Mouse (Mus musculus): Measurements from ENCODE around the gene Adgrb3. TPM values are rescaled to one million over a fixed set of nuclear protein-coding genes. Genes with fewer than 3 reads are reported as not detected.
"Not testable (repeated sequence)": the region's sequence is repeated elsewhere in the genome, so short reads cannot be mapped to it uniquely, and the experiment has no call there.

Adgrb3 gene
- total RNA-seq, 2 experiments from 2014 or later: 106 to 113 TPM

- no peak for DNase-seq
These were observed 722.8 kb downstream of the Adgrb3 start for GRCm38 (mm10) chr1:25106679-25107078.

GRCm38 (mm10) chr1:25105367-25105766, 724.1 kb downstream of the Adgrb3 start:
- peak; percentile 78 for DNase-seq

DNA sequence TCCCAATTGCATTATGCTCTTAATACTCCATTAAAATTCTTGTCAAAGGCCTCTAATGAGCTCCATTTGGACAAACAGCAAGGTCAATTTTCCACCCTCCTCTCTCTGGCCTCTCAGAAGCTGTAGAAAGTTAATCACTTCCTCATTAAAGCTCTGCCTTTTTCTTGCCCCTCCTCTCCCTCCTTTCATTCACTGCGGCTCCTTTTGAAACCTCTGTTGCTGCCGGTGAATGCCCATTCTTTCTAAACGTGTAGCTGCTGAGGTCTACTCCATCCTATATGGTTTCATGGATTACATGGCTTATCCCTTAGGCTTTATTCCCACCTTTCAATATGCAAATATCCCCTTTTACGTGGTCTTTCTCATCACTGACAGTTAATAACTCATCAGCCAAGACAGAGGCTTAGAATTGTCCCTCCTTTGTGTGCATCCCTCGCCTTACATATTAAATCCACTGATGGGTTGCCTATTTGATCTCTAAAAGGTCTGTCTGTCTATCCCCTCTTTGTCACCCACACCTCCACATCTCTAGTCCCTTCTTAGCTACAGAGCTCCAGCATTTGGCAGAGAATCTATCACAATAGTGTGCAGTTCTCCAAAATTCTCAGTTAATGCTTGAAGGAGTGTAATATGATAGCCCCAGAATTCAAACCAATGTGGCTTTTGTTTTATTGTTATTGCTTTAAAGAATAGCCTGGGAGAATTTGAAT, 741.3 kb downstream of the Adgrb3 start:
- DNase-seq: no peak

DNA sequence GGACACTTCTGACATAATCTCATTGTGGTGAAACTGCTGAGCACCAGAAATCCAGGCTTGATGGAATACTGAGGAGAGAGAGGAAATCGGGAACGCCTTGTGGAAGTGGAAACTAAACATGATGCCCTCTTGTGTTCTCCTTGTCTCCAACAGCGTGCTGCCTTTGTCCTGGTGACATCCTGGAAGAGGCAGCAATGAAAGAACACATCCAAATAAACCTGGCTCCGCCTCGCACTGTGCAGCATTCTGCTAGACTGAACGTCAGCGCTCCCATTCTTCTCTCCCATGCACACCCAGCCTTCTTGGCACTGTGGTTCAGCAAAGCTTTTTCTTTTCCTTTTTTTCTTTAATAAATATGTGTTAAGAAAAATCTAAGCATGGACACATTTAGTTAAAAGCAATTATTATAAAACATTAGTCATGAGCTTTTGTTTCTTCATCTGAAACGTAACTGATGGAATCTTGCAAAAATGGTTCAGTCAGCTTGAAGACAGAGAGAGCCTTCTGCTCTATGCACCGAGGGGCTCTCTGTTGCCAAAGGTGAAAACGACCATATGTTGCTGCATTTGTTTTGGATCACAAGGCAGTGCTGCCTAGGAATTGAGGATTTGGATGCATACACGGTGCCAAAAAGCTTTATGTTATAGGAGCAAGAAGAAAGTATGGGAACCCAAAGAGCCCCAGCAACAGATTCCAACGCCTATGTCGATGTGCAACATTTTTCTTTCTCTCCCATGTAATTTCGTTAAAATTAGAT, 743.7 kb downstream of the Adgrb3 start:
- peak; percentile 22 to 47 for DNase-seq

DNA sequence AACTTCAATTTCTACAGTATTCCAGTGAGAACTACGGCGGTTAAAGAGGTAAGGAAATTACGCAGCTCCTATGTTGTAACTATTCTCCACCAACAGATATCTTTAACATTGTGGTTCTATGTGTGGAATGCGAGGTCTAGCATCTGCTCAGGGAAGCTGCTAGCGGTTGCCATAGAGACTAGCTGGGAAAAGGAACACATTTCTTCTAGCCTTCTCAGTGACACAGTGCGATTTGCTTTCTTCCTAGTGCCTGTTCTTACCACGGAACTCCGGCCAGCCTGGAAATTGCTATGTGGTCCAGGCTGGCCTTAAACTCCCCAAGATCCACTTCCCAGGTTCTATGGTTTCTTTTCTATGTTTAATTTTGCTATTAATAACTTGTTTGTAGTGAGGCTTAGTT, 747.1 kb downstream of the Adgrb3 start:
- peak; percentile 28 to 31 for DNase-seq

GRCm38 (mm10) chr1:25081265-25081849, 748.1 kb downstream of the Adgrb3 start:
- no peak for DNase-seq

DNA sequence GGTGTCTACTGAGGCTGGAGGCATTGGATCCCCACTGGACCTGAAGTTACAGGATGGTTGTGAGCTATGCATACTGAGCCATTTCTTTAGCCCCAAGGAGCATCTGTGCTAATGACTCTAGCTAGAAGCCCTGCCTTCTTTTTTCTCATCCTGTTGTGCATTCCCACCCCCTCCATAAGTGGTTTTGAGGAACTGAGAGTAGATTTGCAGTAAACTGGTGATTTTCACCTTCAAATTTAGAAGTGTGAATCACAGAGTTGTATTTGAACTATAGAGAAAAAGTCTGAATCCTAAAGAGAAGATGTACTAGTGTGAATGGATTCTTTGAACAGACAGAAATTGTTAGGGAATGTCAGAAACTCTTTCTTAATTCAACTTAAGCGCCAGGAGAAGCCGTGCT, 750.1 kb downstream of the Adgrb3 start:
- DNase-seq: no peak

- DNase-seq: no peak
These were observed 753.6 kb downstream of the Adgrb3 start for GRCm38 (mm10) chr1:25075952-25076351.

GRCm38 (mm10) chr1:25063964-25064363, 765.5 kb downstream of the Adgrb3 start:
- no peak for DNase-seq

DNA sequence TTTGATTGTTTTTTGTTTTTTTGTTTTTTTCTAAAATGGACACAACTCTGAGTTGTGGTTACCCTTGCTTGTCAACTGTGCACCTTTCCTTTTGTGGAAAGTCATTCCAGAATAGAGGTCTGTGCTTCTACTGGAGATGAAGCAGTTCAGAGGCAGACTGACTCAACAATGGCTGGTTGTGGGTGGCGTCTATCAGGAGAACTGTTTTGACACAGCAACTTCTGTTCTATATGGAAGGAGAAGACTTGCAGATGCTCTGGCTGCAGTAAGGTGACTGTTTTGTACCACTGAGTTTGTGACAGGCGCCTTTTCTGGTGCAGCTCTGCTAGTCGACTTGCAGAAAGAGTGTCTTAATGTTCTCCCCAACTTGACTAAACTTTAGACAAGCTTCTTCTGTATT, 768.6 kb downstream of the Adgrb3 start:
- DNase-seq: no peak

DNA sequence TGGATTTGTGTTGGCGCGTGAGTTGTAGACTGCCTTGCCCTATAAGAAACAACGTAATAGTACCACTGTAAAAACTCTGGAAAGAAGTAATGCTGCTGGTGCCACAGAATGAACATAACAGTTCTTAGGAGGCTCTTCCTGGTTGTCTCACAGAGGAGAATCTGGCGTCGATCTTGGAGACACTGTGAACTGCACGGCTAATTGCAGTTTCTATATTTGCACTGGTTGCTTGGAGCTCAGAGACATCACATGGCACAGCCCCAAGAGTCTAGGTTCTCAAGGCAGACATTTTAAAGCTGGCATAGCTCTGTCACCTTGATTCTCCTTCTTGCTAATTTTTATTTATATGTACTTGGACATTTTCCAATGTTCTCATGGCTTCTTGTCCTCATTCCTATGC, 769.3 kb downstream of the Adgrb3 start:
- no peak for DNase-seq

GRCm38 (mm10) chr1:25057656-25058055, 771.9 kb downstream of the Adgrb3 start:
- DNase-seq: no peak

DNA sequence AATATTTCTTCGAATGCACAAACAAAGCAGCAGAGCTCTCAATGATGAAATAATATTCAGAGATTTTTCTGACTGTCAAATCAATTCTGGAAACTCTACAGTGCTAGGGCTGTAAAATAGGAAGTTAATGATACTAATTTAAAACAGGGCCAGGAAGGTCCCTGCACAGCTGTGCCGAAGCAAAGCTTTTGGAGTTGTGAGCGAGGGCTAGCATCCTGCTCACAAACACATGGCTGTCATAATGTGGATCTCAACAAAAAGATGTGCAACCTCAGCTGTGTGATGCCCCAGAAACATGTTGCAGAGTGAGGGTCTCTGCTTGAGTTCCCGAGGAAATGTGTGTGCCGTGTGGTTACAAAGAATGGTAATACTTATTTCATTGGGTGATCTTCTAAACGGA, 772.3 kb downstream of the Adgrb3 start:
- no peak for DNase-seq

GRCm38 (mm10) chr1:25042091-25042490, 787.4 kb downstream of the Adgrb3 start:
- no peak for DNase-seq

- DNase-seq: no peak
These were observed 795.3 kb downstream of the Adgrb3 start for GRCm38 (mm10) chr1:25034161-25034560.

- peak; percentile 27 to 40 for DNase-seq
These were observed 796.1 kb downstream of the Adgrb3 start for GRCm38 (mm10) chr1:25033155-25034095.

DNA sequence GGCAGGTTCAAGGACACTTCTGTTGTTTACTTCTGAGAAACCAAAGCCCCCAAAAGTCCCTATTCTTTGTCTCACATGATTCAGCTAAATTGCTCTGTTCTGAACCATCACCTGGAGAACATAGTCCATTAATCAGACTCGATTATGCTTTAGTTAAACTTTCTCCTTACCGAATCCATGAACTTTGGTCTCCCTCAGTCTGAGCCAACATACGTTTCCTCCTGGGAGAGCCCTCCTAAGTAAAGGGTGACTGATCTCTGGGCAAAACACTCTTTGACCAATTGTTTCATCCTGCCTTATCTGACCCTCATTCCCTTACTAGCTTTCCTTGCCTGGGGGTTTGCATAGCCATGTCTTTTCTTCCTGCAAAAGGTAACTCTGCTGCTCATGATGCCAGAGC, 806.4 kb downstream of the Adgrb3 start:
- DNase-seq: no peak

DNA sequence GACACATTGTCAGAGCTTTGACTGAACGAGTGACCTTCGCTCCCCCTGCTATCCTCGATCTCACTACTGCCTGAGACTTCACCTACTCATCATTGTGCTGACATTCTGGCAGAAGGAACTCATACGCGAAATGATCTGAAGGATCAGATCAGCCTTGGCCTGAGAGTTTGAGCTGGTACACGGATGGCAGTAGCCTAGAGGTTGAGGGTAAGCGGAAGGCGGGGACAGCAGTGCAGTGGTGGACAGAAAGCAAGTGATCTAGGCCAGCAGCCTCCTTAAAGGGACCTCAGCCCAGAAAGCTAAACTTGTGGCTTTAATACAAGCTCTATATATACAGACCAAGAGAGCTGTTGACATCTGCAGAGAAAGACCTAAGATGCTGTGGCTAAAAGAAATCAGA, 811.7 kb downstream of the Adgrb3 start:
- DNase-seq: not testable (repeated sequence)

All from layer of hippocampus, postnatal 36 days (tissue).